Mouse (Mus musculus): Measurements from ENCODE around the gene 1700006A11Rik. TPM values are rescaled to one million over a fixed set of nuclear protein-coding genes. Genes with fewer than 3 reads are reported as not detected.
"Not testable (repeated sequence)": the region's sequence is repeated elsewhere in the genome, so short reads cannot be mapped to it uniquely, and the experiment has no call there.

The 1700006A11Rik gene
- not detected for total RNA-seq (2021)
- long read RNA-seq, experiment 1, result 0 reads
- long read RNA-seq, experiment 2, result 0 reads

- no peak for DNase-seq
Measured at GRCm38 (mm10) chr3:124425940-124426339, at the start of gene 1700006A11Rik. TSS of gene 1700006A11Rik (minus strand) at chr3:124426040.

GRCm38 (mm10) chr3:124474291-124474690 lies 48.5 kb upstream of the 1700006A11Rik start:
- DNase-seq, result peak; percentile 2 to 38

GRCm38 (mm10) chr3:124466102-124466730 lies 40.4 kb upstream of the 1700006A11Rik start:
- peak in 1 of 2 experiments; percentile 8 for DNase-seq

GRCm38 (mm10) chr3:124392201-124392600 lies 33.6 kb downstream of the 1700006A11Rik start:
- DNase-seq, result no peak

- no peak for DNase-seq
Measured at GRCm38 (mm10) chr3:124390101-124390500, 35.7 kb downstream of the 1700006A11Rik start.

GRCm38 (mm10) chr3:124389650-124390049 lies 36.2 kb downstream of the 1700006A11Rik start:
- DNase-seq, result no peak

GRCm38 (mm10) chr3:124385377-124385776 lies 40.5 kb downstream of the 1700006A11Rik start:
- not testable (repeated sequence) for DNase-seq

- DNase-seq, result no peak
Measured at GRCm38 (mm10) chr3:124372031-124372430, 53.8 kb downstream of the 1700006A11Rik start.

GRCm38 (mm10) chr3:124357533-124357932 lies 68.3 kb downstream of the 1700006A11Rik start:
- DNase-seq, result no peak

Other genes starting within 250 kb of the 1700006A11Rik start
- gene Tram1l1, start 105.2 kb downstream of the 1700006A11Rik start, total RNA-seq (2021), result 1 to 10 TPM; 1.1 to 1.6 TPM
- gene 1700003H04Rik, start 155.1 kb upstream of the 1700006A11Rik start, total RNA-seq (2021), result not detected